ENCODE assay signal across 13 mouse cellular contexts in genomic region chr1:161143216-161143615, GRCm38 (mm10). TPM values are rescaled to one million over a fixed set of nuclear protein-coding genes. Genes with fewer than 3 reads are reported as not detected.
A peak's percentile ranks its signal among the peaks of the same experiment; 100 is the strongest.
DNase-seq lines count a peak whose midpoint lies in the region; ATAC-seq lines count a peak whose summit lies in the region.
"Had no signal": no experiment of that assay in that cellular context is flagged by ENCODE, and none has a peak within 500 bp of the region (broad histone marks: within the 10 kb centered on the region; RNA-seq: fewer than 3 reads in every experiment).

No protein-coding gene starts in this region.

- H3K36me3 ChIP-seq in intestine, embryonic 14.5 days (ENCODE audit: control insufficient read depth, insufficient read depth, low read length): no peaks in the 10 kb centered on the region
- no peaks in the 10 kb centered on the region for H3K36me3 ChIP-seq in intestine, embryonic 16.5 days (ENCODE audit: control insufficient read depth, insufficient read depth, low read length)
- no peaks in the 10 kb centered on the region for H3K36me3 ChIP-seq in forebrain, embryonic 12.5 days (replicated peaks)
- no peaks in the 10 kb centered on the region for H3K36me3 ChIP-seq in midbrain, embryonic 10.5 days

- H3K4me1 ChIP-seq in intestine, embryonic 14.5 days (replicated peaks; ENCODE audit: control insufficient read depth, insufficient read depth, low read length): no peaks in the 10 kb centered on the region; the same call in 1 of the 2 replicates
- peaks cover 5% of the 10 kb centered on the region for H3K4me1 ChIP-seq in intestine, embryonic 16.5 days (ENCODE audit: control insufficient read depth, insufficient read depth, low read length)
- H3K4me1 ChIP-seq in forebrain, embryonic 12.5 days: 0 out of 2 replicates have a peak, but pooled peaks cover 9% of the 10 kb centered on the region
- peaks cover 7% of the 10 kb centered on the region for H3K4me1 ChIP-seq in midbrain, embryonic 10.5 days

- peak overlapping the region; percentile 58; the same call in 1 of the 2 replicates for H3K4me2 ChIP-seq in intestine, embryonic 14.5 days (ENCODE audit: low read length)
- no peak overlapping the region for H3K4me2 ChIP-seq in intestine, embryonic 16.5 days (ENCODE audit: low read depth, low read length)
- peak overlapping the region; percentile 78; the same call in 1 of the 2 replicates for H3K4me2 ChIP-seq in forebrain, embryonic 12.5 days

- H3K4me3 ChIP-seq in intestine, embryonic 14.5 days (ENCODE audit: low read depth, low read length): no peak overlapping the region
- no peak overlapping the region for H3K4me3 ChIP-seq in intestine, embryonic 16.5 days (ENCODE audit: low read length)
- H3K4me3 ChIP-seq in forebrain, embryonic 12.5 days (replicated peaks): no peak overlapping the region; the same call in 1 of the 2 replicates
- H3K4me3 ChIP-seq in midbrain, embryonic 10.5 days: peak overlapping the region; percentile 54

- ATAC-seq in intestine, embryonic 14.5 days (replicated peaks; ENCODE audit: low FRiP score, low TSS enrichment, low read depth): no peak
- ATAC-seq in intestine, embryonic 16.5 days: no peak
- no peak for ATAC-seq in forebrain, embryonic 12.5 days (ENCODE audit: low FRiP score)
- ATAC-seq: lung, postnatal 0 days had no signal

- no peak overlapping the region for H3K27ac ChIP-seq in intestine, embryonic 14.5 days (ENCODE audit: low read depth)
- no peak overlapping the region for H3K27ac ChIP-seq in intestine, embryonic 16.5 days (ENCODE audit: low read length)
- H3K27ac ChIP-seq in forebrain, embryonic 12.5 days: no peak overlapping the region
- H3K27ac ChIP-seq in midbrain, embryonic 10.5 days (replicated peaks): no peak overlapping the region

- H3K9me3 ChIP-seq in intestine, embryonic 14.5 days (ENCODE audit: control insufficient read depth, low read length): no peaks in the 10 kb centered on the region
- H3K9me3 ChIP-seq in intestine, embryonic 16.5 days (ENCODE audit: control insufficient read depth, low read length): no peaks in the 10 kb centered on the region
- no peaks in the 10 kb centered on the region for H3K9me3 ChIP-seq in forebrain, embryonic 12.5 days
- H3K9me3 ChIP-seq in midbrain, embryonic 10.5 days (replicated peaks): no peaks in the 10 kb centered on the region

- H3K9ac ChIP-seq in intestine, embryonic 14.5 days (ENCODE audit: low read length): no peak overlapping the region
- H3K9ac ChIP-seq in intestine, embryonic 16.5 days (ENCODE audit: low read depth, low read length): no peak overlapping the region
- no peak overlapping the region for H3K9ac ChIP-seq in forebrain, embryonic 12.5 days

- DNase-seq in intestine, embryonic 14.5 days (ENCODE audit: low spot score): no peak
- DNase-seq in MN1 (ENCODE audit: low spot score): peak; percentile 33
- DNase-seq in midbrain, embryonic 10.5 days (ENCODE audit: low spot score): no peak
- DNase-seq in lung, adult 18-20 months: no peak
- no peak for DNase-seq in adrenal gland, adult 8-10 months
- no peak for DNase-seq in urinary bladder, adult 18-20 months (ENCODE audit: low spot score in 2 of 2)
- DNase-seq: gastrocnemius, postnatal 25 days had no signal

- 88% methylated on average over 7 of the region's 7 CpGs for WGBS in intestine, embryonic 14.5 days
- WGBS in intestine, embryonic 16.5 days: 86% methylated on average over 7 of the region's 7 CpGs
- WGBS in forebrain, embryonic 12.5 days: 93% methylated on average over 7 of the region's 7 CpGs
- 91% methylated on average over 7 of the region's 7 CpGs for WGBS in midbrain, embryonic 10.5 days

- no peaks in the 10 kb centered on the region for H3K27me3 ChIP-seq in intestine, embryonic 14.5 days (replicated peaks; ENCODE audit: control insufficient read depth, insufficient read depth, low read length)
- no peaks in the 10 kb centered on the region for H3K27me3 ChIP-seq in intestine, embryonic 16.5 days (replicated peaks; ENCODE audit: control insufficient read depth, insufficient read depth, low read length)
- H3K27me3 ChIP-seq in forebrain, embryonic 12.5 days: peaks cover 4% of the 10 kb centered on the region; the same call in 1 of the 2 replicates
- peaks cover 6% of the 10 kb centered on the region for H3K27me3 ChIP-seq in midbrain, embryonic 10.5 days (ENCODE audit: low read depth, poor library complexity, severe bottlenecking)

RNA-seq across cellular contexts. Expression of gene Ankrd45, which starts 0.7 kb away (rescaled TPM):
- polyA plus RNA-seq in intestine, embryonic 14.5 days (2014; fragmentation: Nextera tagmentation; extraction: Ambion mirVana): 1.4 and 1.6 TPM in 2 replicates
- polyA plus RNA-seq in intestine, embryonic 16.5 days (2015; fragmentation: Nextera tagmentation; extraction: Ambion mirVana): 0.70 and 0.81 TPM in 2 replicates
- polyA plus RNA-seq in forebrain, embryonic 12.5 days (2016; fragmentation: Nextera tagmentation; extraction: Ambion mirVana): 10.0 and 10.4 TPM in 2 replicates
- polyA plus RNA-seq in midbrain, embryonic 10.5 days (2016; fragmentation: Nextera tagmentation; extraction: Ambion mirVana): 5.2 and 5.7 TPM in 2 replicates
- 10 to 100 TPM in 2 of 4 experiments, 1 to 10 TPM in 2; 7.6 to 13.6 (median 10.3) TPM for total RNA-seq in adrenal gland, adult 8-10 months (2022)
- total RNA-seq: common myeloid progenitor, adult 5-6 weeks; gastrocnemius, postnatal 25 days had no signal

RNA-seq across cellular contexts. Expression of gene Klhl20, which starts 11.9 kb away (rescaled TPM):
- polyA plus RNA-seq in intestine, embryonic 14.5 days (2014; fragmentation: Nextera tagmentation; extraction: Ambion mirVana): 15.0 and 16.7 TPM in 2 replicates
- polyA plus RNA-seq in intestine, embryonic 16.5 days (2015; fragmentation: Nextera tagmentation; extraction: Ambion mirVana): 9.9 and 10.8 TPM in 2 replicates
- 20.9 and 21.4 TPM in 2 replicates for polyA plus RNA-seq in forebrain, embryonic 12.5 days (2016; fragmentation: Nextera tagmentation; extraction: Ambion mirVana)
- polyA plus RNA-seq in midbrain, embryonic 10.5 days (2016; fragmentation: Nextera tagmentation; extraction: Ambion mirVana): 15.1 and 18.4 TPM in 2 replicates
- total RNA-seq in adrenal gland, adult 8-10 months (2022): 10 to 100 TPM; 16.1 to 21.1 (median 18.6) TPM

RNA-seq across cellular contexts. Expression of gene Tex50, which starts 15.9 kb away (rescaled TPM):
- polyA plus RNA-seq in intestine, embryonic 14.5 days (2014; fragmentation: Nextera tagmentation; extraction: Ambion mirVana): 0.19 TPM in 1 of 2 replicates, not detected in the other
- not detected in 2 replicates for polyA plus RNA-seq in intestine, embryonic 16.5 days (2015; fragmentation: Nextera tagmentation; extraction: Ambion mirVana)
- 0.32 and 0.44 TPM in 2 replicates for polyA plus RNA-seq in forebrain, embryonic 12.5 days (2016; fragmentation: Nextera tagmentation; extraction: Ambion mirVana)
- polyA plus RNA-seq in midbrain, embryonic 10.5 days (2016; fragmentation: Nextera tagmentation; extraction: Ambion mirVana): 0.16 and 0.22 TPM in 2 replicates
- not detected for total RNA-seq in adrenal gland, adult 8-10 months (2022)
- total RNA-seq: adrenal gland, postnatal 10 days; common myeloid progenitor, adult 5-6 weeks; gastrocnemius, postnatal 25 days had no signal
- polyA plus RNA-seq: lung, postnatal 0 days; stomach, embryonic 16.5 days had no signal
